Mouse (Mus musculus): Measurements from ENCODE around the gene Crtap. TPM values are rescaled to one million over a fixed set of nuclear protein-coding genes. Genes with fewer than 3 reads are reported as not detected.

Gene Crtap
- polyA plus RNA-seq, 1 experiment, result 9.0 TPM

DNA sequence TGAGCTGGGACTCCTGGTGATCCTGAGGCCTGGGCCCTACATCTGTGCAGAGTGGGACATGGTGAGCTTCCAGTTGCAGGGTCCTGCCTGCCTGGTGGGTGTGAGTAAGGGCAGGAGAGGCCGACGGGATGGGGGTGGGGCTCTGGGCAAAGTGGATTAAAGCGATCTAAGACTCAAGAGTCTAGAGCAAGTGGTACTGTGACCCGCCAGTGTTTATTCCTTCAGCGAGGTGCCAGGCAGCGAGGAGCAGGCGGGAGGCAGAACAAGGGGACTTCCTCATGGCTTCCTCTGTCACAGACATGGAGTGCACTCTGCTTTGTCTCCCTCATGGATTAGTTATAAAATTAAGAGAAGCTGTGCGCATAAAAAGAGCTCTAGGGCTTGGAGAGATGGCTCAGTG is 30.0 kb upstream of the Crtap start:
- 85% methylated on average over 8 of the region's 8 CpGs for WGBS
- TF ChIP-seq CTCF (IDR thresholded peaks at IDR 0.05; ENCODE audit: control insufficient read depth, insufficient read depth, low read length) (no peak), POLR2A (IDR thresholded peaks at IDR 0.05; ENCODE audit: borderline replicate concordance, control insufficient read depth, low read depth, low read length) (no peak)

GRCm38 (mm10) chr9:114418187-114418586 is 27.7 kb upstream of the Crtap start:
- no peak overlapping the region for H3K4me3 ChIP-seq (replicated peaks; ENCODE audit: control insufficient read depth, low read depth, low read length)
- H3K4me1 ChIP-seq (ENCODE audit: control insufficient read depth, insufficient read depth, low read length), result no peaks in the 10 kb centered on the region
- no peak overlapping the region for H3K27ac ChIP-seq (ENCODE audit: control insufficient read depth, insufficient read depth, low read depth, low read length, poor library complexity)
- WGBS, result 74% methylated on average over 7 of the region's 7 CpGs
- TF ChIP-seq CTCF (IDR thresholded peaks at IDR 0.05; ENCODE audit: control insufficient read depth, insufficient read depth, low read length) (peak; percentile 53), POLR2A (IDR thresholded peaks at IDR 0.05; ENCODE audit: borderline replicate concordance, control insufficient read depth, low read depth, low read length) (no peak)

More for the DNA sequence above, 30.0 kb upstream of the Crtap start:
- Histone ChIP-seq H3K4me1 (ENCODE audit: control insufficient read depth, insufficient read depth, low read length) (no peaks in the 10 kb centered on the region), H3K4me3 (replicated peaks; ENCODE audit: control insufficient read depth, low read depth, low read length) (no peak overlapping the region), H3K27ac (ENCODE audit: control insufficient read depth, insufficient read depth, low read depth, low read length, poor library complexity) (no peak overlapping the region)

DNA sequence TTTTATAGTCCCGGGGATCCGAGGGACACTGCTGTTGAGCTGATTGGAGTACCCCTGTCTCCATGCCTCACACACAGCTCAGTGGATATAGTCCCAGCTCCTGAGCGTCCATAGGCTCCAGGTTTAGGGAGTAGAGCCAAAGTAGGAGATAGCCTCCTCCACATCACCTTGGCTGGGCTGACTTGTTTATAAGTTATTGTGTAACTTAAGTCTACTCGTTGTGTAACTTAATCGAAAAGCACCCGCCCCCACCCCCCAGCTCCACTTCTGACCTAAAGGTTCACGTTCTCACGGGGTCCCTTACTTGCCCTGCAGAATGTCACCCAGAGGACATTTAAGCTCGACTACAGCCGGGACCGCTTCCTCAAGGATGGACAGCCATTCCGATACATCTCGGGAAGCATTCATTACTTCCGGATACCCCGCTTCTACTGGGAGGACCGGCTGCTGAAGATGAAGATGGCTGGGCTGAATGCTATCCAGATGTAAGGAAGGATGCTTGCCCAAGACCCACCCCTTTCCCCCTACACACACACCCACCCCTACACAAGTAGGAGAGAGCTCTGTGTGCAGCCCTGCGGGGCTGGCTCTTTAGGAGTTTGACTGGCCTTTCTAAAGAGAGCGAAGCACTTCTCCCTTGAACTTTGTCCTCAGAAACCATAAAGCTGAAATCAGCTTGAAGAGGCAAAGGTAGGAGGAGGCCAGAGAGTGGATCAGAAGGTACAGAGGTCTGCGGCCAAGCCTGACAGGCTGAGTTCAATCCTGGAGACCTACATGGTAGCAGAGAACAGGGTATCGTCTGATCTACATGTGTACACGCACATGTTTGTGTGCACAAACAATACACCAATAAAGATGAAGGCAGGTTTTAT is 26.4 kb upstream of the Crtap start:
- Histone ChIP-seq H3K4me3 (replicated peaks; ENCODE audit: control insufficient read depth, low read depth, low read length) (no peak overlapping the region), H3K4me1 (ENCODE audit: control insufficient read depth, insufficient read depth, low read length) (no peaks in the 10 kb centered on the region; the same call in 1 of the 2 replicates), H3K27ac (ENCODE audit: control insufficient read depth, insufficient read depth, low read depth, low read length, poor library complexity) (no peak overlapping the region)
- 80% methylated on average over 21 of the region's 21 CpGs for WGBS
- TF ChIP-seq CTCF (IDR thresholded peaks at IDR 0.05; ENCODE audit: control insufficient read depth, insufficient read depth, low read length) (no peak), POLR2A (IDR thresholded peaks at IDR 0.05; ENCODE audit: borderline replicate concordance, control insufficient read depth, low read depth, low read length) (no peak)

GRCm38 (mm10) chr9:114415701-114416100 is 25.2 kb upstream of the Crtap start:
- no peak for TF ChIP-seq POLR2A (IDR thresholded peaks at IDR 0.05; ENCODE audit: borderline replicate concordance, control insufficient read depth, low read depth, low read length)
- peak; percentile 85 for TF ChIP-seq CTCF (IDR thresholded peaks at IDR 0.05; ENCODE audit: control insufficient read depth, insufficient read depth, low read length)
- H3K4me1 ChIP-seq (ENCODE audit: control insufficient read depth, insufficient read depth, low read length), result no peaks in the 10 kb centered on the region; the same call in 1 of the 2 replicates
- no peak overlapping the region for H3K4me3 ChIP-seq (replicated peaks; ENCODE audit: control insufficient read depth, low read depth, low read length)
- H3K27ac ChIP-seq (ENCODE audit: control insufficient read depth, insufficient read depth, low read depth, low read length, poor library complexity), result no peak overlapping the region
- WGBS, result 50% methylated on average over 11 of the region's 11 CpGs

DNA sequence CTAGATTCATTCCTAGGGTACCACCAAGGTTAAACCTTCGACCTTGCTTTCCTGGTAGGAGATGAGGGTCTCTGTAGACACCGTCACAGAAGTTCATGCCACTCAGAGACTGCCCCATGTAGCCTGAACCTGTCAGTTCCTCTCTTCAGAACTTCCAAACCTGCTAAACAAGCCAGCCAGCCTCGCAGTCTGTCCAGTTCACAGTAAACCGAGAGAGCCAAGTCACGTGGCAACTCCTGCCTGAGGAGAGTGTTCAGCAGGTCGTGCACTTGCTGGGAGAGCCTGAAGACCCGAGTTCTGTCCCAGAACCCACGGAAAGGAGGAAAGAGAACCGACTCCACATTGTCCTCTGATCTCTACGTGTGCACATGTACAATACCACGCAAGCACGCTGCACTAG is 23.4 kb upstream of the Crtap start:
- H3K27ac ChIP-seq (ENCODE audit: control insufficient read depth, insufficient read depth, low read depth, low read length, poor library complexity), result no peak overlapping the region
- TF ChIP-seq POLR2A (IDR thresholded peaks at IDR 0.05; ENCODE audit: borderline replicate concordance, control insufficient read depth, low read depth, low read length) (no peak), CTCF (IDR thresholded peaks at IDR 0.05; ENCODE audit: control insufficient read depth, insufficient read depth, low read length) (no peak)
- H3K4me3 ChIP-seq (replicated peaks; ENCODE audit: control insufficient read depth, low read depth, low read length), result no peak overlapping the region
- H3K4me1 ChIP-seq (ENCODE audit: control insufficient read depth, insufficient read depth, low read length), result no peaks in the 10 kb centered on the region; the same call in 1 of the 2 replicates
- WGBS, result 86% methylated on average over 12 of the region's 12 CpGs

- no peak for TF ChIP-seq POLR2A (IDR thresholded peaks at IDR 0.05; ENCODE audit: borderline replicate concordance, control insufficient read depth, low read depth, low read length)
- Histone ChIP-seq H3K4me1 (ENCODE audit: control insufficient read depth, insufficient read depth, low read length) (no peaks in the 10 kb centered on the region; the same call in 1 of the 2 replicates), H3K27ac (ENCODE audit: control insufficient read depth, insufficient read depth, low read depth, low read length, poor library complexity) (no peak overlapping the region), H3K4me3 (replicated peaks; ENCODE audit: control insufficient read depth, low read depth, low read length) (no peak overlapping the region)
- 82% methylated on average over 9 of the region's 9 CpGs for WGBS
Measured at GRCm38 (mm10) chr9:114412406-114412805, 21.9 kb upstream of the Crtap start.

- H3K4me3 ChIP-seq (replicated peaks; ENCODE audit: control insufficient read depth, low read depth, low read length), result no peak overlapping the region
- no peaks in the 10 kb centered on the region; the same call in 1 of the 2 replicates for H3K4me1 ChIP-seq (ENCODE audit: control insufficient read depth, insufficient read depth, low read length)
- no peak overlapping the region for H3K27ac ChIP-seq (ENCODE audit: control insufficient read depth, insufficient read depth, low read depth, low read length, poor library complexity)
- TF ChIP-seq CTCF (IDR thresholded peaks at IDR 0.05; ENCODE audit: control insufficient read depth, insufficient read depth, low read length), result no peak
- TF ChIP-seq POLR2A (IDR thresholded peaks at IDR 0.05; ENCODE audit: borderline replicate concordance, control insufficient read depth, low read depth, low read length), result no peak
- WGBS, result 81% methylated on average over 5 of the region's 5 CpGs
Measured at GRCm38 (mm10) chr9:114411295-114411694, 20.8 kb upstream of the Crtap start.

GRCm38 (mm10) chr9:114410313-114410862 is 19.9 kb upstream of the Crtap start:
- H3K27ac ChIP-seq (ENCODE audit: control insufficient read depth, insufficient read depth, low read depth, low read length, poor library complexity), result no peak overlapping the region
- H3K4me3 ChIP-seq (replicated peaks; ENCODE audit: control insufficient read depth, low read depth, low read length), result no peak overlapping the region
- no peaks in the 10 kb centered on the region; the same call in 1 of the 2 replicates for H3K4me1 ChIP-seq (ENCODE audit: control insufficient read depth, insufficient read depth, low read length)
- TF ChIP-seq POLR2A (IDR thresholded peaks at IDR 0.05; ENCODE audit: borderline replicate concordance, control insufficient read depth, low read depth, low read length), result no peak
- TF ChIP-seq CTCF (IDR thresholded peaks at IDR 0.05; ENCODE audit: control insufficient read depth, insufficient read depth, low read length), result no peak
- WGBS, result 91% methylated on average over 11 of the region's 11 CpGs
